Mouse (Mus musculus) lung, postnatal 0 days (tissue): Measurements from ENCODE around the gene Lzts2.

Experiments used
- CTCF ChIP-seq: IDR thresholded peaks from 2 replicates; pipeline ENCODE4 v1.5.1; 2016; ENCODE audit warnings: antibody characterized with exemption, mild to moderate bottlenecking
- EP300 ChIP-seq: IDR thresholded peaks from 2 replicates; pipeline ENCODE4 v1.6.1; 2016; ENCODE audit warnings: antibody characterized with exemption, mild to moderate bottlenecking, control low read depth

GRCm38 (mm10) chr19:45023993-45024392 is 9.8 kb downstream of the Lzts2 start:
- TF ChIP-seq CTCF: no peak
- TF ChIP-seq EP300: no peak
